Mouse (Mus musculus): ENCODE measurements around the gene Antxr1.
A peak's percentile ranks its signal among the peaks of the same experiment; 100 is the strongest.

The Antxr1 gene

DNA sequence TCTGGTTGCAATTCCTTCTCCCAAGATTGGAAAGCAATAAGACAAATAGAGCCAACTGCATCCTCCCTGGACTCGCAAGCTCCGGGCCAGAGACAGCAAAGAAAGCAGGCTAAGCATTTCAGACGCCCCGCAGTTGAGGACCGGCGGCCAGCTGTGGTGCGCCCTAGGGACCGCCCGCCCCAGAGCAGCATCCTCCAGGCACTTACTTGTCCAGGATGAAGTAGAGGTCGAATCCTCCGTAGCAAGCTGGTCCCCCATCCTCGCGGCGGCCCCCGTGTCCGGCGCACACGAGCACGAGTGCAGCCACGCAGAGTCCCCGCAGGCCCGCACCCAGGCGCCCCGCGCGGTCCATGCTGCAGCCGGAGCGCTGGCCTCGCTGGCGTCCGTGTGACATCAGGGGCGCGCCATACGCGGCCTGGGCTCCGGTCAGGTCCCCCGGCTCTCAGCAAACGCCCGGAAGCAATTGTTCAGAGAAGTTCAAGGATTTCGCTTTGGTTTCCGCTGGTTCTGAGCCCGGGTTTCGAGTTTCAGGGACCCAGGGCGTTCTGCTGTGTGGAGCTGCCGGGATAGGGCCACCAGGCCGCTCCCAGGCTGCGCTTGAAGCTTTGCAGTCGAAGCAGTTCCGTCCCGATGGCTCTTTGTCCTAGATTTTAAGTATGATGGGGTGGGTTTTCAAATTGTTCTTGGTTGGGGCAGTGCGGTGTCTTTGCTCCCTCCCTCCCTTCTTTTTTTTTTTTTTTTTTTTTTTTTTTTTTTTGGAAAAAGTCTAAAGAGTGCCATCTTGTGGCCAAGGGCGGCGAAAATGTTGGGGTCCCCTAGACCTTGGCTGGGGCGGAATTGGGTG is at the start of gene Antxr1:
Gene Antxr1 (minus strand): TSS at position 731 of the 844 bp plus-strand sequence.
- DNase-seq (ENCODE audit: low read depth), result peak; percentile 54

DNA sequence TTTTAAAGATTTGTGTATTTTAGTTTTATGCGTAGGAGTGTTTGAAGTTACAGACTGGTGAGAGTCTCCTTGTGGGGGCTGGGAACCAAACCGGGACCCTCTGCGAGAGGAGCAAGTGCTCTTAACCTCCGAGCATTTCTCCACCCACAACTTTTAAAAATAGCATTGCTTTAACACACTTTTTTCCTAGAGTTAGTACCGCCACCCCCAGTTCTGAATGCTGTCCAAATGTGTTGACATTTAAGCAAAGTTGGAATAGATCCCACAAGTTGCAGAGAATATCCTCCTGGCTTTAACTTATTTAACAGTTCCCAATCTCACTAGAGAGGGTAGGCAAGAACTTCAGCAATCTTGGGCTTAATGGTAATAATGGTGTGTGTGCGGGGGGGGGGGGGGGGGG is 49.1 kb upstream of the Antxr1 start:
- DNase-seq (ENCODE audit: low read depth), result no peak

DNA sequence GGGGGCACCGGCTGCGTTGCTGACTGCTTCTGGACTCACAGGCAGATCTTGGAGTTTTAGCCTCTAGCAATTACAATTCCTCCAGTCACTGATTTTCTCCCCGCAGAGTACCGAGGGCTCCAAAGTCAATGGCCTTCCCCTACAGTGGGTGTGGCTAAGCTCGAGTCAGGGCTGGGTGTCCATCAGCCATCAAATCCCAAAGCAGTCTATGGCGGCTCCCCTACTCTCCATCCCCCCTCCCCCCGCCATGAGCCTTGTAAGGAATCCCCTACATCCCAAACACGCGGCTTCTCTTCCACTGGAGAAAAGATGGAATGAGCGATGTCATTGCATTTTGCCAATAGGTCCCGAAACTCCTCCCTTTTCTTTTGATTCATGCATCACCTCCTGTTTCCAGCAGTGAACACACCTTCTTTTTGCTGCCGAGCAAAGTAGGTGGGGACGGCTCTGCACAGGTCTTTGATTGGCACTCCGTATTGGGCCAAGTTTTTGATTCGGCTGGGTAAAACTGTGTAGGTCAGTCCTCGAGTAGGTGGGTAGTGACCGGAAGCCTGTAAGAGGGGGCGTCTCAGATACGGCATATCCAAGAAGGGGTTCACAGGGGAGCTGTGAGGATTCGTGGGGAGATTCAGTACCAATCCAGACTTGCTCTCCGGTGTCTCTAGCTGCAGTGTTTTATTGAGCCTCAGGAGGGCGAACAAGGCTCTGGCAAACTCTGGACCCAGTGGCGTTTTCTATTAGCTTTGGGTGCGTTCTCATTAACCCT is 48.5 kb upstream of the Antxr1 start:
- peak; percentile 26 for DNase-seq (ENCODE audit: low read depth)

DNA sequence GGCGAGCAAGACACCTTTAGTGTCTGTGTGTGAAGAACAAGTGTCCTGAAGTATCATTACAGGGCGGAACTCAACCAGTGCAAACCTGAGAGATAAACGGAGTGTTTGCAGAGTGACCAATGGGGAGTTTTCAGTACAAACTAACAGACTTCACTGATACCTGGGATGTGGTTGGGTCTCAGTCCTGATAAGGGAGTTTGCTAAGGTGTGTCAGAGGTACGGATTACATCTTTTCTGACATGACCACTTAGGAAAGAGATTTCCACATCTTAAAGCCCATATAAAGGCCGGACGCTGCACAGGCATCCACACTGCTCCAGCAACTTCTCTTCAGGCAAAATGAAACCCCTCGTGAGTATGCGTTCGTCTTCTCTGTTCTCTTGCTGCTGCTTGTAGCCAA is 37.4 kb upstream of the Antxr1 start, which contains the start of gene Gkn2:
Gene Gkn2 (plus strand): TSS at position 301 of the 400 bp plus-strand sequence.
- no peak for DNase-seq (ENCODE audit: low read depth)

DNA sequence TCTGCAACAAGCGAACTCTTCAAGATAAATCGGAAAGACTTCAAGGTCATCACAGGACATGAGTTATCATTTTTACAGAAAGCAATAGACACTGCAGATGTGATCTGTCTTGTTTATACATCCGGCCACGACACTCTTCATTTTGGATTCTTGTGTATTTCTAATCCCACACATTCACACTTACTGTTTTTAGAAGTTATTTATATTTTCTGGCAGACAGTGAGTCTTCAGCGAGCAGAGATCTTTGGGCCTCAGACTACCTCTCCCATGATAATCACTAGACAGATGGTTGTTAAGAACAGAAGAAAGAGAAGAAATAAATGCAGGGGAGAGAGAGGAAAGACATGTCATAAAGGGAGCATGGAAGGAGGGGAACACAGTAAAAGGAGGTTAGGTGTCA is 33.6 kb upstream of the Antxr1 start:
- DNase-seq (ENCODE audit: low read depth), result no peak

DNA sequence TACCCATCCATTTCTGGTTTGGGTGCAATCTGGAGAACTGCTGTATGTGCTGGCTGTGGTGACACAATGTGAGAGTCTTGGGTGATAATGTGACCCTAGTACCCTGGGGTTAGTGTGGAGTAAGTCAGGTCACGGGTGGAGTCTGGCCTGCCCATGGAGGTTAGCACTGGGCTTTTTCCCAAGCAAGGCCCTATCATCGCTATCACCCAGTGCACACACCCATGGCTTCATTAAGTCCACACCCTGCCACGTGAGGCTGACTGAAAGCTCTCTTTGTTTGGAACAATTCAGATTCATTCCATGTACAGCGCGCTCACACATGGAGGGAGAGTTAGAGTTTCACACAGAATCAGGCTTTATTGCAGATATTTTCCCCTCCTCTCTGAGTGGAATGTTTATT is 18.8 kb upstream of the Antxr1 start:
- DNase-seq (ENCODE audit: low read depth), result no peak

DNA sequence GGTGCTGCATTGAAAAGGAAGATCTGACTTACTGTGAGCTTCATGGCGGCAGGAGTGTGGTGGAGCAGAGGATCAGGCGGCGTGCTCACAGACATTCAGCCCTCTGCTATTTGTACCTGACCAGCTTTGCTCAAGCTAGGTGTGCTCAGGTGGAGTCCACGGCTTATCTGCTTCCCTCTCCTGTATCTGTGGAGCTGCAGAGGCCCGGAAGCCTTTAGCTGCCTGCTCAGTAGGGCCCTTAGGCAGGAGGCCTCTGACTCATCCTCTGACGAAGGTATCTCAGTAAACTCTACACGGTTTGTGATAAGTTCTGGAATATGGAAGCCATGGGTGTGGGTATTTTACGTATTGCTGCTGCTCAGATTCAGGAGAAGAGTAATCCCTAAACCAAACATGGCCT is 15.2 kb upstream of the Antxr1 start, which contains the start of gene Gkn1:
Gene Gkn1 (minus strand): TSS at position 114 of the 400 bp plus-strand sequence.
- no peak for DNase-seq (ENCODE audit: low read depth)

DNA sequence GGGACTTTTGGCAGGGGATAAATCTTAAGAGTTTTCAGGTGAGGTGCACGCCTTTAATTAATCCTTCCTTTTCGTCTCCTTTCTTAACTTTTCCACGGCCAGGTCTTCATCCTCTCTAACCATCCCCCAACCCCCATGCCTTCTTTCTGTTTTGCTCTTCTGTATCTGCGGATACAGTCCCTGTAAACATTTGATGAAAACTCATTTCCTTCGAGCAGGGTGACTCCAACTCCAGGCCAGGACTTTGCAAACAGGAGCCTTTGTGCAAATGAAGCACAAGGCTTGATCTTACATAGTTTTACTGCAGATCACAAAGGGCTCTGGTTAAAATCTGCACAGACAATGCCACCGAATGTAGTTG is 294 bp upstream of the Antxr1 start:
- DNase-seq (ENCODE audit: low read depth), result no peak

DNA sequence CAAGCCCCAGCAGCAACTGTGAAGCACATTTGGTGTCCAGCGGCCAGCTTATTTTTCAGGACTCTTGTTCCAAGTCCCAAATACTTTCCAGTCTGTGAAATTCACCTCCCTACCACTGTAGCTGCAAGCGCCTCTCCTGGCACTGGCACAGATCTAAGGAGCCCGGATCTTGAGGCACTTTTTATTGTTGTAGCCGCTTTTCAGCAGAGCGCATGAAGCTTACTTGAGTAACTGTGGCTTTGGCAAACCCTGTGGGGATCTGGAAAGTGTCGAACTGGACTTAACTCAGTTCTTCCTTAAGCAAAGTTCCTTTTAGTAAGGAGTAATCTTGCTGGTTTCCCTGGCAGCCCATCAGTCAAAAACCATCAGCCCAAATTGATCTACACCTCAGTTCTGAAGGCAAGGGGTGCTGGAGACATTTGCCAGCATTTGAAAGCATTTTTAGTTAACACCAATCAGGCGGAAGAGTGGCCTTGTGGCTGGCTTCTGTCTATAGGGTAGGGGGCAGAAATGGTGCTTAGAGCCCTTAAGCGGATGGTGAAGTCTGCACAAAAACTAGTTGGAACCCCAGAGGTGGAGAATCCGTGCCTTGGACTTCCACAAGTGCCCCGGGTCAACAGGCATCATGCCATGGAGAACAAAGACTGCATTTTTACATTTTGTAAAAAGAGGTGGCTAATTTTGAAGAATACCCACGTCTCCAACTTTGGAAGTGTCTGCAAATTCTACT is 1.1 kb downstream of the Antxr1 start:
- no peak for DNase-seq (ENCODE audit: low read depth)

DNA sequence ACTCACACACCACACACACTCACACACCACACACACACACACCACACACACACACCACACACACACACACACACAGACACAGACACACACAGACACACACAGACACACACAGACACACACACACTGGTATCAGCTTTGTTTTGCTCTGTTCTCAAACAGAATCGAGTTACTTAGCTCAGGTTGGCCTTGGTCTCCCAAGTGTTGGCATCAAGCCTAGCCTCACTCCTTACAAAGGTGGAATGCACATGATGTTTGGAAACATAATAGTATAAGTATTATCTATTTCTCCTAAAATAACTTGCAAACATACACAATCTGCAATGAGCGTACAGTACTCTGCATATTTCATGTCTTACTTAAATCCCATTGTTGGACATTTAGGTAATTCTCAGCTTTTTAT is 3.2 kb downstream of the Antxr1 start:
- no peak for DNase-seq (ENCODE audit: low read depth)

DNA sequence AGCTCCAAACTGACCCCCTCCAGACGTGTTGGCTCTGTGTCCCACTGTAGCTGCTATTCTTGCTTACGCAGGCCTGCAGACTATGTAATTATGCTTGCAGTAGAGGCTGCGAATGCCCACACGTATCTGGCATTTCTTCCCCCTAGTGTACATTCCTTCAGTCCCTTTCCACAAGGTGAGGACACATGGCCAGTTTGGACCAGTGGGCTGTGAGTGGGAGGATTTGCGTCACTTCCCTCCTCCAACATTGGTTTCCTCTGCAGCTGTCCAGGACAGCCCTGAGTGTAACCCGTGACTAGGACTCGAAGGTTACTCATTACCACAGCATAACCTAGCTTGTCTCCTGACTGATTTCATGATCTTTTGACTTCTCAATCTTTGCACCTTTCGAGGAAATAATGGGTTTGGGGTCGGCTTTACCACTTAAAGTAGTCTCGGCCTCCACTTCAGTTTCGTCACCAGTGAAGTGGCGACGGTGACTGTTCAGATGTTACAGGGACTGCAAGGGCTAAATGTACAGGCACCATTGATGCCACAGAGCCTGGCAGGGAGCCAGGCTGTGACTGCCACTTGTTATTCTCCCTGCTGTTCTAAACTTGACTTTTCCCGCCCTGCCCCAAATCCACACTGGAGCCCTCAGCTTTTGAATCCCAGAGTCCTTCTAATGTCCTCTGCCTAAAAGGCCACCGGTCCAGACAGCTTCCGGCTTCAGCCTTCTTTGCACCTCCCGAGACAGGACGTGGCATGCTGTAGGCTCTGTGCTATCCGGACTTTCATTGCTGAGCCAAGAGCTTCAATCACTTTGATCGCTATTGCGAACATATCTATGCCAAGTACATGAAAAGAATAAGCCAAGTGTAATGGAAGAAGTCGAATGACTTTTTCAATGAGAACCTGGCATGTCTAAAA is 7.1 kb downstream of the Antxr1 start:
- no peak for DNase-seq (ENCODE audit: low read depth)

DNA sequence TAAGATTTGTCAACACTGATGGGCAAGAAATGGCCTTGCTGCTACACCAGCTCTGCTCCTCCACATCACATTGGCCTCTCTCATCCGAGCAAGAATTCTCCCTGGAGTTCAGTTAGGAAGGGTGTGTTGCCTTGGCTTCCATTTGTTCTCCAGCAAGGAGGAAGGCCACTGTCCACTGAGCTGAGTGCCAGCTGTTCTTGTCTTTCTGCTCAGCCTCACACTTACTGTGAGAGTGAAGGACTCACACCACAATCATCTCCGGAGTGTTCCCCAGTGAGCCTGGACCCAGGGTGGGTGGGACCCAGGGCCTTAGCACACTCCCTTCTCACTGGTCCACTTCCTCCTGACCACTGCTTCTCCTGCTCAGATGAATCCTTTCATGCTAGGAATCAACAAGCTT is 8.7 kb downstream of the Antxr1 start:
- DNase-seq (ENCODE audit: low read depth), result no peak

DNA sequence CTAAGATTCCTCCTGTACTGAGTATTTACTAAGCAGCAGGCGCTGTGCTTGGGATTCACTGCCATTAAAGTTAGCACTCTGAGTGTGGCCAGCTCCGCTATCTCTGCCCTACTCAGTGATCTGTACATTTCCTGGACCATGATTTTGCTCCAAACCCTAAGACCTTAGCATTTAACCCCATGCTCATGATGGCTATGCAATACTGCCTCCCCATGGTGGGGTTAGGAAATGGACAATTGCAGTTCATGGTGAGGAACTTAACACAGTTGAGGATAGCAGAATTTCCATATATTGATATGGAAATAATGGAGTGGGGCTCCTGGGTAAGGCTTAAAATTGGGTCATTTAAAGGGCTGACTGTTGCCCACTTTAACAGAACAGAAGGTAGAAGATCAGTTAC is 12.2 kb downstream of the Antxr1 start:
- peak; percentile 68 for DNase-seq (ENCODE audit: low read depth)

DNA sequence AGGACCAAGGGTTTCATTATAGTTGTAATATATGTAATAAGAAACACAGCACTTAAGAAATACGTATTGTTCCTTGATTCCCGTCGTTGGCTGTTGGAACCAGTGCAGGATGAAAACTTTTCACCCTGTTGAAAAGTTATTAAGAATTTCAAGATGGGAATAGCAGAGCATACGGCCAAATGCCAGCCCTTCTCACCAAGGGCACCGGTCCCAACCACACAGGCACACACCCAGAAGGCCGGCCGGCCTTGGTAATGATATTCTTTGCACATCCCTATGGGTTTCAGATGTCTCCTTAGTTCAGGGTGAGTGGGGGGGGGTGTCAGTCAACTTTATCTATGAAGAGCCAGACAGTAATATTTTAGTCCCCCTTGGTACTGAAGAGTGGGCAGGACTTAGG is 17.0 kb downstream of the Antxr1 start:
- no peak for DNase-seq (ENCODE audit: low read depth)

DNA sequence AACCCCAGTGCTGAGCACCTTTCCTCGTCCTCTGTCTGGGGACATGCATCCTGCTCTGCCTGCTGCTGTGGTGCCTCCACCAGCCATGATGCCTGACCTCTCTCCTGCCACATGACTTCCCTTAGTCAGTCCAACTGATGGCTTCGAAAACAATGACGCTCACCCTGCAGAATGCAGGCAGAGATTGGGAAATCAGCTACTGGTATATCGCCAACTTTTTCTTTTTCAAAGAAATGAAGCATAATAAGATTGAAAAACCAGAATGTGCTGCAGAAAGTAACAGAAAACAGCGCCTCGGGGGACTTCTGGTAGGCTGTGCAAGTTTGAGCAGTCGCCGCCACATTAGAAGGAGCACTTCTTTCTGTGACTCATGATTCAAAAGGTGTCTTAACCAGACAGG is 18.7 kb downstream of the Antxr1 start:
- DNase-seq (ENCODE audit: low read depth), result no peak

DNA sequence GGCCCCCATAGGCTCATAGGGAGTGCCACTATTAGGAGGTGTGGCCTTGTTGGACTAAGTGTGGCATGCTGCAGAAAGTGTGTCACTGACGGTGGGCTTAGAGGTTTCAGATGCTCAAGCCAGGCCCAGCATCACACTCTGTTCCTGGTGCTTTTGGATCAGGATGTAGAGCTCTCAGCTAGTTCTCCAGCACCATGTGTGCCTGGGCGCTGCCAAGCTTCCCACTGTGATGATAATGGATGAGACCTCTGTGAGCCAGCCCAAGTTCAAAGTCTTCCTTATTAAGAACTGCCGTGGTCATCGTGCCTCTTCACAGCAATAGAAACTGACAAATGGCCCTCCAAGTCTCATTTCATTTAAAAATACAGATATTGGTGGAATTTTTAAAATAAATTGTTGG is 22.9 kb downstream of the Antxr1 start:
- DNase-seq (ENCODE audit: low read depth), result no peak

DNA sequence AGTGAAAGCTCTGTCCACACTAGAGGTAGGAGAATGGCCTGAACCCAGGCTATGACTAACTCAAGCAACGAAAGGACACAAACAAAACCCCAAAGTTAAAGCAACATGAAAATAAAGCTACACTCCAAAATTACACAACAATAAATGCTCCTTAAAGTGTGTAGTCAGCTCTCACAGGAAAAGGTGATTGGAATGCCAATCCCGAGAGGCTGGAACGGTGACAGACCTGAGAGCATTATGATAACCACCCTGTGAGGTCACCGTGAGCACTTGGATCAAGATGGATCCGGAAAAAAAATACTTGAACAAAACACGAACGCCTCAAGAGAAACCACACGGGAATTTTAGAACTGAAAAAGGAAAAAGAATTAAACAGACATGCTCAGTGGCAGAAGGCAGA is 31.1 kb downstream of the Antxr1 start:
- DNase-seq (ENCODE audit: low read depth), result no peak

DNA sequence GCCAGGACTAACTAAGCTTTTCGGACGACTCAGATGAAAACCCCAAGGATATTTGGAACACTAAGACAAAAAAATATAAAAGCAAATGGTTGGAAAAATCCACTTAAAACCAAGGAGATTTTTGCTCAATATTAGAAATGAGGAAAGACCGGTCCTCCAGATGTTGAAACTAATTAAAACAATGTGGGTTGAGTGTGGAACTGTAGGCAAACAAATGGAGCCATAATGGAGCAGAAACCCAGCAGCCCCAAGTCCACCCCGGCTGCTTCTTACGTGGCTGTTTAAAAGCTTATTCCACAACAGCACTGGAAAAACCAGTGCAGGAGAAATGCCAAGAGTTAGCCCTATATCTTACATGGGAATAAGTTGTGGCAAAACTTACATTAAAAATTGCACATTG is 32.9 kb downstream of the Antxr1 start:
- no peak for DNase-seq (ENCODE audit: low read depth)

DNA sequence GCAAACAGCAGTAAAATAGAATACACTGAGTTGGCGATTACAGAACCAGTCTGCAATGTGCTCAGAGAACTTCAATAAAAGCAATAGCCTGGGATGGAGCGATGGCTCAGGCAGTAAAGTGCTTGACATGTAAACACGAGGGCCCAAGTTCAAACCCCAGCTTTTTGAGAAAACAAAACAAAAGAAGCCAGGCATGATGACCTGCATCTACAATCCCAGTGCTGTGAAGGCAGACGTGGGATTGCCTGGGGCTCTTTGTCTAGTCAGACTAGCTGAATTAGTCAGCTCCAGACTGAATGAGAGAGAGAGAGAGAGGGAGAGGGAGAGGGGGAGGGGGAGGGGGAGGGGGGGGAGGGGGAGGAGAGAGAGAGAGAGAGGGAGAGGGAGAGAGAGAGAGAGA is 33.6 kb downstream of the Antxr1 start:
- no peak for DNase-seq (ENCODE audit: low read depth)

DNA sequence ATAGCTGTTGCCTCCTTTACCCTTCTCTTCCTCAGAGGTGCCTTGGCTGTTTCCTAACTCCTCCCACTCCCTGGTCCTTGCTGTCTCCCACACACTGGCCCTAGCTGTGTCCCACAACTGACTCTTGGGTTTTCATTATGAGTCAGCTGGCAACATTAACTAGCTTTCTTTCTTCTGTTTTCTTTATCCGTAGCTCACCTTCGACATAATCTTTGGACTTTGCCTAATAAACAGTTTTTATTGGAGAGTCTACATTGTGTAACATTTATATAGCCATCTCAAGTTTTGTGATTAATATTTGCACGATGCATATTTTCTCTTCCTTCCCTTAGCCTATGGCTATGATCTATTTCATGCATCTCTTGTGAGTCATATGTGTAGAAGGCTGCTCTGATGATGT is 40.7 kb downstream of the Antxr1 start:
- DNase-seq (ENCODE audit: low read depth), result no peak
